Comparison of ENCODE assay signal across 8 mouse cellular contexts in genomic region chr3:126363568-126364505, GRCm38 (mm10). TPM values are rescaled to one million over a fixed set of nuclear protein-coding genes. Genes with fewer than 3 reads are reported as not detected.
A peak's percentile ranks its signal among the peaks of the same experiment; 100 is the strongest.
DNase-seq lines count a peak whose midpoint lies in the region; ATAC-seq and TF ChIP-seq lines count a peak whose summit lies in the region.

Arsj (plus strand) TSS chr3:126363684.

- peaks cover 33% of the 10 kb centered on the region for H3K79me3 ChIP-seq in C2C12 (ENCODE audit: low read depth)

- no peak for TF ChIP-seq EP300 in heart, postnatal 0 days (IDR thresholded peaks at IDR 0.05; ENCODE audit: low read depth)

- H3K4me3 ChIP-seq in C2C12 (ENCODE audit: insufficient read depth, poor library complexity, severe bottlenecking) = peak within 1 kb of the TSS; percentile 42
- H3K4me3 ChIP-seq in bone marrow macrophage, adult 2 months (ENCODE audit: insufficient read depth, low read length) = peak within 1 kb of the TSS; percentile 23; the same call in 1 of the 2 replicates
- H3K4me3 ChIP-seq in forebrain, embryonic 14.5 days (ENCODE audit: low read depth, low read length) = peak within 1 kb of the TSS; percentile 31
- H3K4me3 ChIP-seq in heart, postnatal 0 days (ENCODE audit: low read depth, low read length) = peak within 1 kb of the TSS; percentile 55

- no peak within 1 kb of the TSS for H3K27ac ChIP-seq in bone marrow macrophage, adult 2 months (ENCODE audit: insufficient read depth, low read depth, low read length)
- H3K27ac ChIP-seq in forebrain, embryonic 14.5 days (ENCODE audit: low read depth, low read length) = no peak within 1 kb of the TSS
- H3K27ac ChIP-seq in heart, postnatal 0 days (ENCODE audit: low read depth) = 0 out of 2 replicates have a peak within 1 kb of the TSS, but pooled peaks have one; percentile 7

- no peaks in the 10 kb centered on the region for H3K27me3 ChIP-seq in C2C12 (ENCODE audit: control insufficient read depth, insufficient read depth, insufficient read length)
- no peaks in the 10 kb centered on the region for H3K27me3 ChIP-seq in forebrain, embryonic 14.5 days (replicated peaks; ENCODE audit: control insufficient read depth, insufficient read depth, low read length)
- no peaks in the 10 kb centered on the region for H3K27me3 ChIP-seq in heart, postnatal 0 days (ENCODE audit: control insufficient read depth, insufficient read depth, low read length)

- no peaks in the 10 kb centered on the region for H3K4me1 ChIP-seq in bone marrow macrophage, adult 2 months (ENCODE audit: control insufficient read depth, insufficient read depth, low read length)
- no peaks in the 10 kb centered on the region for H3K4me1 ChIP-seq in forebrain, embryonic 14.5 days (ENCODE audit: control insufficient read depth, insufficient read depth, low read length)
- peaks cover 6% of the 10 kb centered on the region; the same call in 1 of the 2 replicates for H3K4me1 ChIP-seq in heart, postnatal 0 days (ENCODE audit: control insufficient read depth, insufficient read depth)

- ATAC-seq in forebrain, embryonic 14.5 days = peak; percentile 86
- peak; percentile 83 for ATAC-seq in heart, postnatal 0 days (ENCODE audit: insufficient read depth, low read depth)

- no peaks in the 10 kb centered on the region for H3K9me3 ChIP-seq in forebrain, embryonic 14.5 days (replicated peaks; ENCODE audit: control insufficient read depth, low read length)
- no peaks in the 10 kb centered on the region for H3K9me3 ChIP-seq in heart, postnatal 0 days (replicated peaks; ENCODE audit: control insufficient read depth, low read length)

- peaks cover 50% of the 10 kb centered on the region for H3K79me2 ChIP-seq in C2C12 (ENCODE audit: control insufficient read depth, insufficient read depth)

- no peak for TF ChIP-seq CTCF in C2C12 (IDR thresholded peaks at IDR 0.05; ENCODE audit: control insufficient read depth, insufficient read depth, insufficient read length)
- no peak for TF ChIP-seq CTCF in bone marrow macrophage, adult 2 months (IDR thresholded peaks at IDR 0.05; ENCODE audit: low read depth, low read length)
- no peak for TF ChIP-seq CTCF in heart, postnatal 0 days (IDR thresholded peaks at IDR 0.05; ENCODE audit: low read depth)

- WGBS in forebrain, embryonic 14.5 days = 16% methylated on average over 41 of the region's 41 CpGs
- 12% methylated on average over 41 of the region's 41 CpGs for WGBS in heart, postnatal 0 days

- H3K36me3 ChIP-seq in C2C12 (ENCODE audit: control insufficient read depth, insufficient read depth) = peaks cover 9% of the 10 kb centered on the region
- H3K36me3 ChIP-seq in forebrain, embryonic 14.5 days (ENCODE audit: control insufficient read depth, insufficient read depth, low read length) = no peaks in the 10 kb centered on the region
- H3K36me3 ChIP-seq in heart, postnatal 0 days (replicated peaks; ENCODE audit: control insufficient read depth, insufficient read depth, low read length) = no peaks in the 10 kb centered on the region

- no peak for TF ChIP-seq POLR2A in bone marrow macrophage, adult 2 months (IDR thresholded peaks at IDR 0.05; ENCODE audit: borderline replicate concordance, low read depth, low read length)

- peak within 1 kb of the TSS; percentile 74 for H3ac ChIP-seq in C2C12 (ENCODE audit: control insufficient read depth, insufficient read length, low read depth)

- peak; percentile 48 for DNase-seq in forebrain, embryonic 14.5 days (ENCODE audit: low spot score)
- DNase-seq in heart, postnatal 0 days (ENCODE audit: low spot score) = peak; percentile 18
- DNase-seq in layer of hippocampus, postnatal 10 days (ENCODE audit: low spot score in 2 of 2) = peak; percentile 46 to 56
- DNase-seq in lung, postnatal 36 days = peak; percentile 42
- DNase-seq in right cerebral cortex, postnatal 14 days = peak; percentile 36
- DNase-seq in spleen, postnatal 36 days (ENCODE audit: low spot score in 2 of 2) = no peak

- peak within 1 kb of the TSS; percentile 59 for H3K9ac ChIP-seq in forebrain, embryonic 14.5 days (ENCODE audit: low read length)
- peak within 1 kb of the TSS; percentile 43; the same call in 1 of the 2 replicates for H3K9ac ChIP-seq in heart, postnatal 0 days (replicated peaks; ENCODE audit: low read depth, low read length)

- peak within 1 kb of the TSS; percentile 65 for H3K4me2 ChIP-seq in forebrain, embryonic 14.5 days (ENCODE audit: low read length)
- peak within 1 kb of the TSS; percentile 83 for H3K4me2 ChIP-seq in heart, postnatal 0 days (ENCODE audit: low read depth, low read length)

TF ChIP-seq in C2C12, 6 proteins besides CTCF, POLR2A, EP300 and RAD21:
- TF ChIP-seq MAX (IDR thresholded peaks at IDR 0.05) = peak; percentile 51
- no peak for TF ChIP-seq CEBPB (IDR thresholded peaks at IDR 0.05; ENCODE audit: low read depth)
- TF ChIP-seq MYOD1 (IDR thresholded peaks at IDR 0.05; ENCODE audit: control insufficient read depth, insufficient read length, low read depth) = peak; percentile 6
TF ChIP-seq in C2C12: peak in this region for 2.

RNA-seq across cellular contexts. Expression of gene Arsj, which starts in this region (rescaled TPM):
- 2.4 TPM for polyA plus RNA-seq in C2C12 (2012; fragmentation: generic; extraction: Trizol)
- not detected in 2 replicates for polyA plus RNA-seq in bone marrow macrophage, adult 2 months (2012; ENCODE audit: insufficient read depth, insufficient read length, missing spikeins)
- 0.11 and 0.14 TPM in 2 replicates for polyA plus RNA-seq in forebrain, embryonic 14.5 days (2014; fragmentation: Nextera tagmentation; extraction: Ambion mirVana)
- total RNA-seq in heart, postnatal 0 days (2014; rRNA removed; ENCODE audit: low replicate concordance) = 1.3 and 3.4 TPM in 2 replicates
- polyA plus RNA-seq in heart, postnatal 0 days (2015; fragmentation: Nextera tagmentation; extraction: Ambion mirVana) = 1.1 TPM in 2 replicates
- 1 to 10 TPM in 1 of 2 experiments, under 1 TPM in 1; 0.98 to 1.1 TPM for total RNA-seq in layer of hippocampus, postnatal 10 days (2021)

Comparison
In these comparisons a context has a peak if more than half of its experiments do, and no peak if none do; other contexts are left out.
1. Peak in DNase-seq, ATAC-seq, H3K4me3 ChIP-seq, H3K9ac ChIP-seq and H3K4me2 ChIP-seq in forebrain, embryonic 14.5 days; RNA of the gene not detected or under 1 TPM.
2. DNase-seq: peak in heart, postnatal 0 days (single experiment), layer of hippocampus, postnatal 10 days (2 of 2), lung, postnatal 36 days (single experiment) and right cerebral cortex, postnatal 14 days (single experiment); none in spleen, postnatal 36 days (0 of 2).
3. Peak in every context shown above with its lines, with median percentiles within 50 percentile points of each other: H3K4me3 ChIP-seq.